Mouse (Mus musculus) midbrain, postnatal 0 days (tissue): Measurements from ENCODE around the gene Myh11. TPM values are rescaled to one million over a fixed set of nuclear protein-coding genes. Genes with fewer than 3 reads are reported as not detected.

Source experiments
- ATAC-seq: fragments of 200-750 bp; cut with Nextera tagmentation; 2 replicates; pipeline ENCODE4 v1.8.0; 2017; ENCODE audit warnings: moderate number of reproducible peaks, mild to moderate bottlenecking, moderate TSS enrichment, moderate library complexity; ENCODE audit not compliant: low FRiP score
- DNase-seq: peaks from one replicate; pipeline ENCODE4 v3.0.0-alpha.2; 2015; ENCODE audit warnings: low spot score
- H3K27ac ChIP-seq: fragments of 300-500 bp; sonication (generic); 2 replicates; pipeline ENCODE4 v1.5.1; 2014; ENCODE audit warnings: low read depth, mild to moderate bottlenecking, low read length, mixed read lengths
- H3K27me3 ChIP-seq: fragments of 300-500 bp; sonication (generic); 2 replicates; pipeline ENCODE4 v1.6.1; 2014; ENCODE audit warnings: low read length, control low read depth, mixed read lengths; ENCODE audit not compliant: insufficient read depth
- H3K36me3 ChIP-seq: fragments of 300-500 bp; sonication (generic); 2 replicates; pipeline ENCODE4 v1.6.1; 2014; ENCODE audit warnings: low read length, control low read depth, mixed read lengths; ENCODE audit not compliant: insufficient read depth
- H3K4me1 ChIP-seq: fragments of 300-500 bp; sonication (generic); 2 replicates; pipeline ENCODE4 v1.6.1; 2014; ENCODE audit warnings: mild to moderate bottlenecking, control low read depth, antibody characterized with exemption, low read length, mixed read lengths; ENCODE audit not compliant: insufficient read depth
- H3K4me2 ChIP-seq: fragments of 300-500 bp; sonication (generic); 2 replicates; pipeline ENCODE4 v1.6.1; 2014; ENCODE audit warnings: low read depth, mild to moderate bottlenecking, low read length, mixed read lengths; ENCODE audit not compliant: poor library complexity, severe bottlenecking
- H3K4me3 ChIP-seq: fragments of 300-500 bp; sonication (generic); 2 replicates; pipeline ENCODE4 v1.5.1; 2014; ENCODE audit warnings: low read depth, mild to moderate bottlenecking, low read length, moderate library complexity
- H3K9ac ChIP-seq: fragments of 300-500 bp; sonication (generic); replicated peaks from 2 replicates; pipeline ENCODE4 v1.6.1; 2014; ENCODE audit warnings: mild to moderate bottlenecking, low read length, moderate library complexity, mixed read lengths; ENCODE audit not compliant: poor library complexity, severe bottlenecking
- H3K9me3 ChIP-seq: fragments of 300-500 bp; sonication (generic); 2 replicates; pipeline ENCODE4 v1.6.1; 2016; ENCODE audit warnings: low read length, control low read depth
- CTCF ChIP-seq: IDR thresholded peaks from 2 replicates; pipeline ENCODE4 v1.5.1; 2016; ENCODE audit warnings: antibody characterized with exemption, mild to moderate bottlenecking
- WGBS: fragments of 180-500 bp; shearing (Covaris S2); extraction: QIAGEN DNeasy Blood & Tissue Kit; methylation state at CpG from one replicate; pipeline ENCODE4 v1.1.7; 2014; 5-methylcytosine and 5-hydroxymethylcytosine counted together
- polyA plus RNA-seq: library from polyadenylated mRNA; unstranded; fragments of >200 nt; fragmentation: Nextera tagmentation; extraction: Ambion mirVana; gene quantifications from 2 replicates; pipeline ENCODE4 v1.2.1, GENCODE M21; 2015
- total RNA-seq: library from RNA; depleted of rRNA; stranded (reverse); fragments of >200 nt; gene quantifications from 2 replicates; pipeline ENCODE4 v1.2.3, GENCODE M21; 2014; rRNA removed

The Myh11 gene
- total RNA-seq = 0.82 and 1.9 TPM in 2 replicates
- polyA plus RNA-seq = 0.62 and 0.66 TPM in 2 replicates

DNA sequence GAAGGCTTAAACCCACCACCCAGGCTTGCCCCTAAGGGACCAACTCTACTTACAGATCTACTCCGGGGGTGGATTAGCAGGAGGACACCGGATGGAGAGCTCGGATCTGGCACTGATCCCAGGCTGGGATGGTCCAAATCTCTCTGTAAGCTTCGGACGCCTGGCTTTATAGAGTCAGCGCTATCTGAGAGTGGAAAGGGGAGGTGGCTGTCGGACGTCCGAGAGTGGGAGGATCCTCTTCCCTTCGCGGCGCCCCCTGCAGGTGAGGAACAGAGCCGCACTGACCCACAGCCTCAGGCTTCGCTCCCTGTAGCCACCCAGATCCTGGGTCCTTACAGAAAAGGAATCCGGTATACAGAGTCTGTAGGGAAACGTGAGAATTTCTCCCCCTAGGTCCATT lies at the start of gene Myh11:
Gene Myh11, minus strand, starts transcription at position 150 of the 400 bp plus-strand sequence.
- Histone ChIP-seq H3K36me3 (no peaks in the 10 kb centered on the region), H3K4me2 (peak within 1 kb of the TSS; percentile 61), H3K9ac (no peak within 1 kb of the TSS), H3K27ac (no peak within 1 kb of the TSS), H3K27me3 (peaks cover 4% of the 10 kb centered on the region; the same call in 1 of the 2 replicates), H3K4me1 (no peaks in the 10 kb centered on the region), H3K4me3 (peak within 1 kb of the TSS; percentile 27), H3K9me3 (no peaks in the 10 kb centered on the region)
- ATAC-seq = peak; percentile 32
- 3% methylated on average over 16 of the region's 16 CpGs for WGBS
- TF ChIP-seq CTCF = peak; percentile 68
- DNase-seq = peak; percentile 59

DNA sequence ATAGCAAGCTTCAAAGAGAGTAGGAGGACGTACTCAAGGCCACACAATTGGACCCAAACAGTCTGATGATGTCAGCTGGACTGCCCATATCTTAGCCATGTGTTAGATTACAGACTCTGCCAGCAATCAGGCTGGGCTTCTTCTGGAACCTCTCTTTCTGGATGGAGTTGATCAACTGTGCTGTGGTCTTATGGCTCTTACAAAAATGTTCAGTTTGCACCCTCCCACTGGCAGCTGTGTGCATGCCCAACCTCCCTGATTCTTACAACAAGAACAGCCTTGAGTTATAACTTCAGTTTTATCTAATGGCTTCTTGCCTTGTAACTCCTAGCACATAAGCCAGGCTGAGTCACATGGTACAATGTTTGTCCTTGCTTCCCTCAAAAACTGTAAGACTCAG lies 37.0 kb upstream of the Myh11 start:
- Histone ChIP-seq H3K4me1 (no peaks in the 10 kb centered on the region), H3K27ac (no peak overlapping the region), H3K27me3 (no peaks in the 10 kb centered on the region), H3K9ac (no peak overlapping the region), H3K36me3 (no peaks in the 10 kb centered on the region), H3K4me2 (no peak overlapping the region), H3K4me3 (no peak overlapping the region), H3K9me3 (no peaks in the 10 kb centered on the region)
- TF ChIP-seq CTCF = no peak
- no peak for DNase-seq
- 66% methylated on average over 1 of the region's 1 CpGs for WGBS
- no peak for ATAC-seq

DNA sequence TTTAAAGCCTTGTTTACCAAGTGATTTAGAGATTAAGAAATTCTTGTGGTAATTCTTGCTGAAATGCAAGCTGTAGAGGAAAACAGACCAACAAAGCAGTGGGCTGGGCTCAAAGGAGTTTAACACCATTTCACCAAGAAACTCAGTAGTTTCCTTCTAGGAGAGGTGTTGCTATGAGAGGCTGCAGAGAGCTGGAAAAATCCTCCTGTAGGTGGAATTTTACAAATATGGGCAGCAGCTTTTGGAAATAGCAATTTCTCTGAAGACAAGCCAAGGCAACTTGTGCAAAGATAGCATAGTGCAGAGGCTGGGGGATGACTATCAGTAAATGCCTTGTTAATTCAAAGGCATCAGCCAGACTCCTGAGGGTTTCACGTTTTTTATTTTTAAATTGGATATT lies 29.3 kb upstream of the Myh11 start:
- 38% methylated on average over 1 of the region's 1 CpGs for WGBS
- H3K4me3 ChIP-seq = no peak overlapping the region
- H3K9ac ChIP-seq = no peak overlapping the region
- no peaks in the 10 kb centered on the region for H3K27me3 ChIP-seq
- no peak for TF ChIP-seq CTCF
- H3K27ac ChIP-seq = no peak overlapping the region
- no peak for ATAC-seq
- no peak overlapping the region for H3K4me2 ChIP-seq
- H3K36me3 ChIP-seq = no peaks in the 10 kb centered on the region
- peaks cover 9% of the 10 kb centered on the region for H3K4me1 ChIP-seq
- H3K9me3 ChIP-seq = no peaks in the 10 kb centered on the region
- DNase-seq = no peak

DNA sequence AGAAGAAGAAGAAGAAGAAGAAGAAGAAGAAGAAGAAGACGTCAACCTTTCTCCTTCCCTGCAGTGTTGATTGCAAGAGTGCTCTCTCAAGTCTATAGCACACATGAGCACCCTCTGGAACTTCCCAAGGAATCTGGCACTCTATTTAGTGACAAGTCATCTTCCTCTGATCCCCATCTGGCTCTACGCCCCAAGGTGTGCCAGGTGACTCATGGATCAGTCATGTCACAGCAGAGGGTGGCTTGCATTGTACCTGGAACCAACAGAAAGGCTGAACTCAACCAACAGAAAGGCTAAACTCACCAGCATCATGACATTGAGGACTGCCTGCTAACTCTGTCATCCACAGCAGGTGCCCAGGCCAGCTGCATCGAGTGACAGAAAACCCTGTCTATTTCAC lies 28.5 kb upstream of the Myh11 start:
- Histone ChIP-seq H3K9ac (no peak overlapping the region), H3K4me1 (peaks cover 10% of the 10 kb centered on the region), H3K4me2 (no peak overlapping the region), H3K27ac (no peak overlapping the region), H3K9me3 (no peaks in the 10 kb centered on the region), H3K36me3 (no peaks in the 10 kb centered on the region), H3K27me3 (no peaks in the 10 kb centered on the region), H3K4me3 (no peak overlapping the region)
- ATAC-seq (no peak), DNase-seq (no peak)
- WGBS = 92% methylated on average over 3 of the region's 3 CpGs
- TF ChIP-seq CTCF = no peak

DNA sequence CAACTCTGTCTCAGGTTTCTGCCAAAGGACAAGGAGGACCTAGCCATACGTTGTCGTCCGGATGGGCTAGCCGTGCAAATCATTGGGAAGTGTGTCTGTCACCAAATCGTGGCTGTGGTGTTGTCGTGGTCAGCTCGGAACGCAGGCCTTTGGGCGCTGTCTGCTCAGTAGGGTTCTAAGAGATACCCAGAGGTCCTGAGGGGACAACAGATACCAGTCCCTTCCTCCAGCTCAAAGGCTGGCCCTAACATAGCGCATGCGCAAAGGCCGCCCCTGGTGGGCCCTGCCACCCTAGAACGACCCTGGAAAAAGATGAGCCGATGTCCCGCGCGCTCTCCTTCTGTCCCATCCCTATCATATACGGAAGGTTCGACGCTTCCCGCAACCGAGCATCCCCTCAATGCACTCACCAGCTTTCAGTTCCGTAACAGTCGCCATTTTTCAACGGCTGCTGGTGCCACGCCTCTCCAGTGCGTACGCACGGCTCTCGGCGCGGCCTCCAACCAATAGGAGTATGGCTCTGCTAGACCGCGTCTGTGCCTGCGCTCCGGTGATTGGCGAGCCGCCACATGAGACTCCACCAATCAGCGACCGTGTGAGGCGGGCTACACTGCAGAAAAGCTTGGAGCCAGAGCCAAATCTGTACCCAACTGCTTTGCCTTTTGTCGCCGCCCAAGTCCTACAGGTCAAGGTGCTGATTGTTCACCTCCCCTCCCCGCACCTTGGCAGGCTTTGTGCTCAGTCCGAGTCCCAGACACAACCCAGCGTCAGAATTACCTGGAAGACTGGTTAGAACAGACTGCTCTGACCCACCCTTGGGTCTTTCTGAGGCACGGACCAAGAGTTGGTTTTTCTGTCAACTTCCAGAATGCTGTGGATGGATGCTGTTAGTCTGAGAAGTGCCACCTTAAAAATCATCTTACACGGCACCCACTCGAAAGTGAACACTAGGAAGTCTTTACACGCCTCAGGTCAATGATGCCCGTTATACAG lies 26.0 kb upstream of the Myh11 start, which contains the start of gene Fopnl:
Gene Fopnl, minus strand, starts transcription at position 522 of the 993 bp plus-strand sequence.
- H3K4me2 ChIP-seq = peak within 1 kb of the TSS; percentile 71
- H3K27ac ChIP-seq = peak within 1 kb of the TSS; percentile 83
- 3% methylated on average over 51 of the region's 51 CpGs for WGBS
- no peaks in the 10 kb centered on the region for H3K9me3 ChIP-seq
- peak; percentile 99 for DNase-seq
- H3K27me3 ChIP-seq = no peaks in the 10 kb centered on the region
- H3K4me3 ChIP-seq = peak within 1 kb of the TSS; percentile 85
- TF ChIP-seq CTCF = no peak; the same call in 1 of the 2 replicates
- peak; percentile 100 for ATAC-seq
- H3K4me1 ChIP-seq = peaks cover 10% of the 10 kb centered on the region
- peaks cover 3% of the 10 kb centered on the region; the same call in 1 of the 2 replicates for H3K36me3 ChIP-seq
- peak within 1 kb of the TSS; percentile 81 for H3K9ac ChIP-seq

DNA sequence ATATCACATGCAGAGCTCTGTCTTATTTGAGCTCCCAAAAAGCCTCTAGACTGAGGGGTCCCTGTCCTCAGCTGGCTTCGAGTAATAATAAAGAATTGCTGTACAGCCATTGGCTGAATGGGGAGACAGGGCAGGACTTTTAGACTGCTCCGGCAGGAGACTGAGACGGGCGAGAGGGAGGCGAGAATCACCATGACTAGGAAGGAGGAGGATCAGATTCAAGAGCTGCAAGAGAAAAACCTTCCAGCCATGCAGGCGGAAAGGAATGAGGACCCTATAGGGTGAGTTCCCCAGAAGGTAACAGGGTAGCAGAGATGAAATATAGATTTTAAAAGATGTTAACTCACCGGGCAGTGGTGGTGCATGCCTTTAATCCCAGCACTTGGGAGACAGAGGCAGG lies 21.7 kb upstream of the Myh11 start:
- H3K9me3 ChIP-seq = no peaks in the 10 kb centered on the region
- H3K4me3 ChIP-seq = no peak overlapping the region
- ATAC-seq (no peak), DNase-seq (no peak)
- H3K27me3 ChIP-seq = no peaks in the 10 kb centered on the region
- peaks cover 6% of the 10 kb centered on the region; the same call in 1 of the 2 replicates for H3K36me3 ChIP-seq
- H3K4me1 ChIP-seq = peaks cover 10% of the 10 kb centered on the region
- no peak overlapping the region for H3K9ac ChIP-seq
- TF ChIP-seq CTCF = no peak
- WGBS = 97% methylated on average over 7 of the region's 7 CpGs
- no peak overlapping the region for H3K4me2 ChIP-seq
- H3K27ac ChIP-seq = no peak overlapping the region
